ENCODE assay signal across 15 mouse cellular contexts in the genomic region with DNA sequence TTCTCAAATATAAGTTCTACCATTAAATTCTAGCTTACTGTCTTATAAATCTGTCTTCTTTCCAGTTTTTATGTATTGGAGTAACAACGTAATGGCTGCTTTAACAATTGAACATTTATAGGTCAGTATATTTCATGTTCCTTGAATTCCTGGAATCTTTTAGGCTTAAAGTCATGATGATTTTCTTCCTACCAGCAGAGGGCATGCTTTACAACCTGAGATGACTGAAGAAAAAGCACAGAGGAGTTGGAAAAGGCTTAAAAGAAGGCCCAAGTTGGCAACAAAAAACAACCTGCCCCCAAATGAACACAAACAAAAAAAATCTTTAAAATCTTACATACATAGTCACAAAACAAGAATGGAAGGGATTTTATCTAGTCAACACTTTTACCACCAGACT.
DNase-seq lines count a peak whose midpoint lies in the region; ATAC-seq and TF ChIP-seq lines count a peak whose summit lies in the region.
"Had no signal": no experiment of that assay in that cellular context is flagged by ENCODE, and none has a peak within 500 bp of the region (broad histone marks: within the 10 kb centered on the region; RNA-seq: fewer than 3 reads in every experiment).

No protein-coding gene starts in this region.

- no peaks in the 10 kb centered on the region for H3K9me3 ChIP-seq in intestine, postnatal 0 days (ENCODE audit: control insufficient read depth)
- H3K9me3 ChIP-seq in intestine, embryonic 16.5 days (ENCODE audit: control insufficient read depth, low read length): no peaks in the 10 kb centered on the region
- H3K9me3 ChIP-seq in midbrain, embryonic 14.5 days (ENCODE audit: control insufficient read depth, low read length): no peaks in the 10 kb centered on the region
- no peaks in the 10 kb centered on the region for H3K9me3 ChIP-seq in midbrain, embryonic 13.5 days
- H3K9me3 ChIP-seq: forebrain, embryonic 15.5 days had no signal

- H3K4me1 ChIP-seq in intestine, postnatal 0 days (replicated peaks; ENCODE audit: control insufficient read depth, insufficient read depth, low read length): no peaks in the 10 kb centered on the region
- H3K4me1 ChIP-seq in intestine, embryonic 16.5 days (ENCODE audit: control insufficient read depth, insufficient read depth, low read length): no peaks in the 10 kb centered on the region
- H3K4me1 ChIP-seq in midbrain, embryonic 14.5 days (ENCODE audit: control insufficient read depth, insufficient read depth, low read length): no peaks in the 10 kb centered on the region
- H3K4me1 ChIP-seq in midbrain, embryonic 13.5 days (replicated peaks): no peaks in the 10 kb centered on the region

- 89% methylated on average over 1 of the region's 1 CpGs for WGBS in intestine, postnatal 0 days
- 83% methylated on average over 1 of the region's 1 CpGs for WGBS in intestine, embryonic 16.5 days
- 90% methylated on average over 1 of the region's 1 CpGs for WGBS in midbrain, embryonic 14.5 days
- 88% methylated on average over 1 of the region's 1 CpGs for WGBS in midbrain, embryonic 13.5 days

- H3K27me3 ChIP-seq in intestine, postnatal 0 days (replicated peaks; ENCODE audit: control insufficient read depth, insufficient read depth, low read length): no peaks in the 10 kb centered on the region
- no peaks in the 10 kb centered on the region for H3K27me3 ChIP-seq in intestine, embryonic 16.5 days (replicated peaks; ENCODE audit: control insufficient read depth, insufficient read depth, low read length)
- no peaks in the 10 kb centered on the region for H3K27me3 ChIP-seq in midbrain, embryonic 14.5 days (ENCODE audit: control insufficient read depth, insufficient read depth, low read length)
- no peaks in the 10 kb centered on the region for H3K27me3 ChIP-seq in midbrain, embryonic 13.5 days
- H3K27me3 ChIP-seq: forebrain, embryonic 15.5 days had no signal

- no peak for ATAC-seq in intestine, postnatal 0 days
- no peak for ATAC-seq in intestine, embryonic 16.5 days
- no peak for ATAC-seq in midbrain, embryonic 14.5 days (ENCODE audit: low FRiP score, low TSS enrichment)
- no peak for ATAC-seq in midbrain, embryonic 13.5 days
- no peak for ATAC-seq in erythroid progenitor cell, adult 5-6 weeks (replicated peaks; ENCODE audit: low FRiP score, poor library complexity, severe bottlenecking)
- ATAC-seq: activated CD4-positive, CD25-positive, alpha-beta regulatory T cell, adult 4 months; forebrain, embryonic 15.5 days; inflammation-experienced regulatory T-cells, adult 6 months had no signal

- H3K36me3 ChIP-seq in intestine, postnatal 0 days (ENCODE audit: control insufficient read depth, insufficient read depth): no peaks in the 10 kb centered on the region
- H3K36me3 ChIP-seq in intestine, embryonic 16.5 days (ENCODE audit: control insufficient read depth, insufficient read depth, low read length): no peaks in the 10 kb centered on the region
- no peaks in the 10 kb centered on the region for H3K36me3 ChIP-seq in midbrain, embryonic 14.5 days (ENCODE audit: control insufficient read depth, insufficient read depth, low read length)
- no peaks in the 10 kb centered on the region for H3K36me3 ChIP-seq in midbrain, embryonic 13.5 days
- H3K36me3 ChIP-seq: forebrain, embryonic 15.5 days had no signal

- H3K4me2 ChIP-seq in intestine, postnatal 0 days (replicated peaks; ENCODE audit: low read depth): no peak overlapping the region
- H3K4me2 ChIP-seq in intestine, embryonic 16.5 days (ENCODE audit: low read depth, low read length): no peak overlapping the region
- no peak overlapping the region for H3K4me2 ChIP-seq in midbrain, embryonic 14.5 days (ENCODE audit: low read length)
- no peak overlapping the region for H3K4me2 ChIP-seq in midbrain, embryonic 13.5 days (replicated peaks)
- H3K4me2 ChIP-seq: forebrain, embryonic 15.5 days had no signal

- no peak overlapping the region for H3K27ac ChIP-seq in intestine, postnatal 0 days (ENCODE audit: low read depth, low read length)
- no peak overlapping the region for H3K27ac ChIP-seq in intestine, embryonic 16.5 days (ENCODE audit: low read length)
- H3K27ac ChIP-seq in midbrain, embryonic 14.5 days (replicated peaks; ENCODE audit: low read depth, low read length): no peak overlapping the region
- no peak overlapping the region for H3K27ac ChIP-seq in midbrain, embryonic 13.5 days
- H3K27ac ChIP-seq: forebrain, embryonic 15.5 days; liver, embryonic 14.5 days had no signal

- H3K4me3 ChIP-seq in intestine, postnatal 0 days (ENCODE audit: low read depth, low read length): no peak overlapping the region
- H3K4me3 ChIP-seq in intestine, embryonic 16.5 days (ENCODE audit: low read length): no peak overlapping the region
- H3K4me3 ChIP-seq in midbrain, embryonic 14.5 days (replicated peaks; ENCODE audit: low read depth, low read length): no peak overlapping the region
- H3K4me3 ChIP-seq in midbrain, embryonic 13.5 days (replicated peaks): no peak overlapping the region
- H3K4me3 ChIP-seq: forebrain, embryonic 15.5 days; myocyte had no signal

- TF ChIP-seq CTCF in intestine, postnatal 0 days (IDR thresholded peaks at IDR 0.05; ENCODE audit: low read depth): peak; percentile 65

- no peak overlapping the region for H3K9ac ChIP-seq in intestine, postnatal 0 days (ENCODE audit: low read depth, low read length)
- H3K9ac ChIP-seq in intestine, embryonic 16.5 days (ENCODE audit: low read depth, low read length): no peak overlapping the region
- H3K9ac ChIP-seq in midbrain, embryonic 14.5 days (replicated peaks; ENCODE audit: low read length): no peak overlapping the region
- no peak overlapping the region for H3K9ac ChIP-seq in midbrain, embryonic 13.5 days (replicated peaks)
- H3K9ac ChIP-seq: forebrain, embryonic 15.5 days; liver, embryonic 14.5 days had no signal

- DNase-seq in midbrain, embryonic 14.5 days: peak; percentile 43
- DNase-seq in adipocyte (ENCODE audit: low spot score): peak; percentile 4
- DNase-seq in c-Kit-positive CD71-positive TER-119-positive erythroid progenitor cells, embryonic 14.5 days (ENCODE audit: low spot score): no peak
- DNase-seq: cerebellum, adult 9-10 months; gastrocnemius, postnatal 25 days; thymus, postnatal 4 days had no signal
